Mouse (Mus musculus) midbrain, embryonic 16.5 days (tissue): ENCODE measurements at regions not wholly inside any gene's neighbourhood (a gene's known extent, or its start where the extent isn't known, plus 50 kb on each side); places are given as distances from the start of the nearest gene placed in this dataset.

Experiments used
- ATAC-seq: fragments of 200-750 bp; cut with Nextera tagmentation; 2 replicates; pipeline ENCODE4 v1.8.0; 2017; ENCODE audit warnings: moderate TSS enrichment
- H3K27ac ChIP-seq: fragments of 300-500 bp; sonication (generic); 2 replicates; pipeline ENCODE4 v1.5.1; 2014; ENCODE audit warnings: mild to moderate bottlenecking, low read length, mixed read lengths
- H3K27me3 ChIP-seq: fragments of 300-500 bp; sonication (generic); 2 replicates; pipeline ENCODE4 v1.6.1; 2014; ENCODE audit warnings: low read depth, low read length, mixed read lengths; ENCODE audit not compliant: control insufficient read depth, insufficient read depth
- H3K36me3 ChIP-seq: fragments of 300-500 bp; sonication (generic); 2 replicates; pipeline ENCODE4 v1.6.1; 2014; ENCODE audit warnings: mild to moderate bottlenecking, low read length, moderate library complexity, mixed read lengths; ENCODE audit not compliant: control insufficient read depth, insufficient read depth
- H3K4me1 ChIP-seq: fragments of 300-500 bp; sonication (generic); 2 replicates; pipeline ENCODE4 v1.6.1; 2014; ENCODE audit warnings: mild to moderate bottlenecking, low read length, mixed read lengths; ENCODE audit not compliant: control insufficient read depth, insufficient read depth
- H3K4me2 ChIP-seq: fragments of 300-500 bp; sonication (generic); 2 replicates; pipeline ENCODE4 v1.6.1; 2014; ENCODE audit warnings: mild to moderate bottlenecking, low read length, mixed read lengths
- H3K4me3 ChIP-seq: fragments of 300-500 bp; sonication (generic); 2 replicates; pipeline ENCODE4 v1.5.1; 2014; ENCODE audit warnings: low read depth, mild to moderate bottlenecking, low read length, moderate library complexity, mixed read lengths
- H3K9ac ChIP-seq: fragments of 300-500 bp; sonication (generic); 2 replicates; pipeline ENCODE4 v1.6.1; 2014; ENCODE audit warnings: low read depth, low read length, mixed read lengths
- H3K9me3 ChIP-seq: fragments of 300-500 bp; sonication (generic); replicated peaks from 2 replicates; pipeline ENCODE4 v1.6.1; 2014; ENCODE audit warnings: mild to moderate bottlenecking, low read length, mixed read lengths; ENCODE audit not compliant: control insufficient read depth, poor library complexity, severe bottlenecking
- WGBS: fragments of 180-500 bp; shearing (Covaris S2); extraction: QIAGEN DNeasy Blood & Tissue Kit; methylation state at CpG from one replicate; pipeline ENCODE4 v1.1.7; 2014; 5-methylcytosine and 5-hydroxymethylcytosine counted together

DNA sequence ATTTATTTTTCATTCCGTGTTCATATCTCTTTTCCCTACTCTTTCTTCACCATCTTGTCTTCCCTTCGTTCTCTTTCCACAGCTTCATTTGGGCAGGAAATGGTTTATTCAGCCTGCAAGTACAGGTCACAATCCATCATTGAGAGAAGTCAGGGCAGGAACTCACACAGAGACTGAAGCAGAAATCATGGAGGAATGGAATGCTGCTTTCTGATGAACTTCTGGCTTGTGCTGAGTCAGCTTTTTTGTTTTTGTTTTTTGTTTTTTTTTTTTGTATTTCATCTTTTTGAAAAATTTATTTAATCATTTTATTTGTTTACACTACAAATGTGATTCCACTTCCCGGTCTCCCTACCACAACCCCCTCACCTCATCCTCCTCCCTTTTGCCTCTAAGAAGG is 51.2 kb upstream of the Suclg2 start:
- 90% methylated on average over 3 of the region's 3 CpGs for WGBS
- Histone ChIP-seq H3K9ac (no peak overlapping the region), H3K4me3 (no peak overlapping the region), H3K4me2 (no peak overlapping the region), H3K4me1 (no peaks in the 10 kb centered on the region), H3K27ac (no peak overlapping the region), H3K36me3 (no peaks in the 10 kb centered on the region), H3K9me3 (no peaks in the 10 kb centered on the region), H3K27me3 (no peaks in the 10 kb centered on the region)
- no peak for ATAC-seq

DNA sequence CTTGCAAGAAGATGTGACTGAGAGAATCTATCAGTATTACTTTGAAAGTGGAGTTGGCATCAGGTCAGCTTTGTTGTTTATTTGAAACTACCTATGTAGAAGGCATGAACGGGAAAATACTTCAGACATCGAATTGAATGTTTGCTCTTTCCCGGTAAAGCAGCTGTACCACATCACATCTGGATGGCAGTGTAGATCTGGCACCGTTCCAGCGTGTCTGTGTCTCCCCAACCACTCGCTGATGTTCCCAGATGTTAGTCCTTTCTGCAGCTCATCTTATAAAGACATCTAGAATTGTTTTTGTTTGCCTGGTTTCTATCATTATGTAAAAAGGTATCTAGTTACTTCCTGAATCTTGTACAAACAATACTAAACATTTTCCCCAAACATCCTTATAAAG is 83.1 kb upstream of the Suclg2 start:
- no peak overlapping the region for H3K4me2 ChIP-seq
- no peak overlapping the region for H3K27ac ChIP-seq
- no peaks in the 10 kb centered on the region for H3K4me1 ChIP-seq
- H3K27me3 ChIP-seq = no peaks in the 10 kb centered on the region
- WGBS = 89% methylated on average over 6 of the region's 6 CpGs
- no peaks in the 10 kb centered on the region for H3K9me3 ChIP-seq
- no peaks in the 10 kb centered on the region for H3K36me3 ChIP-seq
- ATAC-seq = no peak
- no peak overlapping the region for H3K9ac ChIP-seq
- H3K4me3 ChIP-seq = no peak overlapping the region

DNA sequence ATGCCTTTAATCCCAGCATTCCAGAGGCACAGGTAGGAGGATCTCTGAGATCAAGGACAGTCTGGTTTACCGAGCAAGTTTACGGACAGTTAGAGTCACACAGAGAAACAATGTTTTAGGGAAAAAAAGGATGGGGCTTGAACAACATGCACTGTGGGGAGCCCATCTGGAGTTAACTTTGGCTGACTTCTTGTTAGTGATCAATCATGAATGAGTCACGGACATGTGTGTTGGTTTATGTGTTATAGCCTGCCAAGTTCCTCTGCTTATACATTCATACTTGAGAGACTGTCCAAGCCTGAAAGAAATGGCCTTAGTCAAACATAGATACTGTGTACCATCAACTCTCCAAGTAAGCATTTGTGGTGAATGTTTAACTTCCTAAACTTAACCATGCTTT is 122.9 kb upstream of the Suclg2 start:
- 91% methylated on average over 3 of the region's 3 CpGs for WGBS
- Histone ChIP-seq H3K4me2 (no peak overlapping the region), H3K36me3 (no peaks in the 10 kb centered on the region), H3K9me3 (no peaks in the 10 kb centered on the region), H3K27me3 (no peaks in the 10 kb centered on the region), H3K4me3 (no peak overlapping the region), H3K27ac (no peak overlapping the region), H3K4me1 (no peaks in the 10 kb centered on the region), H3K9ac (no peak overlapping the region)
- ATAC-seq = no peak

- H3K27ac ChIP-seq = no peak overlapping the region
- H3K4me2 ChIP-seq = no peak overlapping the region
- WGBS = 90% methylated on average over 1 of the region's 1 CpGs
- H3K4me3 ChIP-seq = no peak overlapping the region
- no peak for ATAC-seq
- no peaks in the 10 kb centered on the region for H3K27me3 ChIP-seq
- H3K9me3 ChIP-seq = no peaks in the 10 kb centered on the region
- H3K36me3 ChIP-seq = no peaks in the 10 kb centered on the region
- H3K9ac ChIP-seq = no peak overlapping the region
- H3K4me1 ChIP-seq = no peaks in the 10 kb centered on the region
Observed at GRCm38 (mm10) chr6:95846536-95846935, 127.9 kb upstream of the Suclg2 start.

DNA sequence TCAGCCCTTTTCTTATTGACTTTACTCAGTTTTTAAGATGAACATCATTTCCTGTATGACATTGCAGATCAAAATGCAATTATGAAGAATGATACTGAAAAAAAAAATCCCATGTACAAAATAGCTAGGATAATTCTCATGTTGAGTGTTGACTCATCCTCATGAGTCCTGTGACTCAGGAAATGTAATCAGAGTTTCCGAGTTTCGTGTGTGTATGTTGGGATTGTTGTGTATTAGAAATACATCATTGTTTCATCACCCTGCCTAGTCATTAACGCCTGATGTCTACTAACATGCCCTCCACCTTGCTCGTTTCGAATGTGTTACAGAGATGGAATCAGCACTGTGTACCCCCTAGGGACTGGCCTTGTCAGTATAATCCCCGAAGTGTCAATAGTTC is 156.9 kb upstream of the Suclg2 start:
- ATAC-seq = no peak
- no peaks in the 10 kb centered on the region for H3K36me3 ChIP-seq
- WGBS = 64% methylated on average over 6 of the region's 6 CpGs
- H3K4me2 ChIP-seq = no peak overlapping the region
- no peak overlapping the region for H3K9ac ChIP-seq
- H3K4me3 ChIP-seq = no peak overlapping the region
- H3K27me3 ChIP-seq = no peaks in the 10 kb centered on the region
- no peak overlapping the region for H3K27ac ChIP-seq
- peaks cover 2% of the 10 kb centered on the region; the same call in 1 of the 2 replicates for H3K4me1 ChIP-seq
- no peaks in the 10 kb centered on the region for H3K9me3 ChIP-seq

- H3K4me3 ChIP-seq = no peak overlapping the region
- no peaks in the 10 kb centered on the region for H3K27me3 ChIP-seq
- no peak overlapping the region for H3K27ac ChIP-seq
- no peaks in the 10 kb centered on the region for H3K9me3 ChIP-seq
- H3K36me3 ChIP-seq = no peaks in the 10 kb centered on the region
- no peak overlapping the region for H3K4me2 ChIP-seq
- H3K4me1 ChIP-seq = peaks cover 2% of the 10 kb centered on the region; the same call in 1 of the 2 replicates
- no peak for ATAC-seq
- H3K9ac ChIP-seq = no peak overlapping the region
- WGBS = 14% methylated on average over 2 of the region's 2 CpGs
Observed at GRCm38 (mm10) chr6:95876320-95876719, 157.7 kb upstream of the Suclg2 start.

GRCm38 (mm10) chr6:95886645-95887044 is 168.0 kb upstream of the Suclg2 start:
- Histone ChIP-seq H3K27me3 (no peaks in the 10 kb centered on the region), H3K4me1 (no peaks in the 10 kb centered on the region), H3K27ac (no peak overlapping the region), H3K9me3 (no peaks in the 10 kb centered on the region), H3K4me2 (no peak overlapping the region), H3K9ac (no peak overlapping the region), H3K36me3 (no peaks in the 10 kb centered on the region), H3K4me3 (no peak overlapping the region)
- 90% methylated on average over 4 of the region's 4 CpGs for WGBS
- no peak for ATAC-seq

- no peak overlapping the region for H3K9ac ChIP-seq
- no peaks in the 10 kb centered on the region for H3K27me3 ChIP-seq
- no peaks in the 10 kb centered on the region for H3K36me3 ChIP-seq
- H3K4me1 ChIP-seq = peaks cover 3% of the 10 kb centered on the region; the same call in 1 of the 2 replicates
- ATAC-seq = no peak
- WGBS = 76% methylated on average over 2 of the region's 2 CpGs
- no peak overlapping the region for H3K27ac ChIP-seq
- no peak overlapping the region for H3K4me2 ChIP-seq
- no peak overlapping the region for H3K4me3 ChIP-seq
- no peaks in the 10 kb centered on the region for H3K9me3 ChIP-seq
Observed at GRCm38 (mm10) chr6:95902551-95902950, 184.0 kb upstream of the Suclg2 start.

GRCm38 (mm10) chr6:95904085-95904633 is 185.6 kb upstream of the Suclg2 start:
- H3K4me1 ChIP-seq = peaks cover 3% of the 10 kb centered on the region; the same call in 1 of the 2 replicates
- no peak overlapping the region for H3K4me2 ChIP-seq
- no peaks in the 10 kb centered on the region for H3K36me3 ChIP-seq
- H3K9ac ChIP-seq = no peak overlapping the region
- 22% methylated on average over 10 of the region's 10 CpGs for WGBS
- ATAC-seq = no peak
- H3K9me3 ChIP-seq = no peaks in the 10 kb centered on the region
- no peak overlapping the region for H3K4me3 ChIP-seq
- no peak overlapping the region for H3K27ac ChIP-seq
- H3K27me3 ChIP-seq = no peaks in the 10 kb centered on the region
